ENCODE assay signal across 8 mouse cellular contexts in genomic region chr3:52105156-52105555, GRCm38 (mm10). TPM values are rescaled to one million over a fixed set of nuclear protein-coding genes. Genes with fewer than 3 reads are reported as not detected.
A peak's percentile ranks its signal among the peaks of the same experiment; 100 is the strongest.
DNase-seq lines count a peak whose midpoint lies in the region; ATAC-seq lines count a peak whose summit lies in the region.

No protein-coding gene starts in this region.

- peak; percentile 71 for DNase-seq in CD4-positive, CD25-positive, alpha-beta regulatory T cell, adult 2 months (ENCODE audit: low read depth, low spot score)
- no peak for DNase-seq in lung, postnatal 4 days
- no peak for DNase-seq in adrenal gland, postnatal 14 days

- H3K27me3 ChIP-seq in lung, embryonic 16.5 days (ENCODE audit: control insufficient read depth, insufficient read depth, low read depth, low read length) = no peaks in the 10 kb centered on the region
- no peaks in the 10 kb centered on the region for H3K27me3 ChIP-seq in forebrain, embryonic 15.5 days
- no peaks in the 10 kb centered on the region for H3K27me3 ChIP-seq in limb, embryonic 13.5 days
- H3K27me3 ChIP-seq in neural tube, embryonic 15.5 days (replicated peaks) = no peaks in the 10 kb centered on the region

- H3K27ac ChIP-seq in lung, embryonic 16.5 days (ENCODE audit: low read length) = peak overlapping the region; percentile 100
- H3K27ac ChIP-seq in forebrain, embryonic 15.5 days (replicated peaks) = peak overlapping the region; percentile 100
- H3K27ac ChIP-seq in limb, embryonic 13.5 days = peak overlapping the region; percentile 83; the same call in 1 of the 2 replicates
- peak overlapping the region; percentile 100 for H3K27ac ChIP-seq in neural tube, embryonic 15.5 days (replicated peaks)

- H3K36me3 ChIP-seq in lung, embryonic 16.5 days (ENCODE audit: control insufficient read depth, insufficient read depth, low read length) = no peaks in the 10 kb centered on the region
- no peaks in the 10 kb centered on the region for H3K36me3 ChIP-seq in forebrain, embryonic 15.5 days
- no peaks in the 10 kb centered on the region for H3K36me3 ChIP-seq in limb, embryonic 13.5 days
- H3K36me3 ChIP-seq in neural tube, embryonic 15.5 days = no peaks in the 10 kb centered on the region

- H3K4me1 ChIP-seq in lung, embryonic 16.5 days (replicated peaks; ENCODE audit: control insufficient read depth, insufficient read depth, low read length) = peaks cover 9% of the 10 kb centered on the region
- peaks cover 12% of the 10 kb centered on the region; the same call in 1 of the 2 replicates for H3K4me1 ChIP-seq in forebrain, embryonic 15.5 days
- H3K4me1 ChIP-seq in limb, embryonic 13.5 days = no peaks in the 10 kb centered on the region
- H3K4me1 ChIP-seq in neural tube, embryonic 15.5 days = peaks cover 13% of the 10 kb centered on the region

- peak overlapping the region; percentile 89 for H3K4me3 ChIP-seq in lung, embryonic 16.5 days (ENCODE audit: low read length)
- H3K4me3 ChIP-seq in forebrain, embryonic 15.5 days = peak overlapping the region; percentile 64
- peak overlapping the region; percentile 83 for H3K4me3 ChIP-seq in limb, embryonic 13.5 days
- peak overlapping the region; percentile 86 for H3K4me3 ChIP-seq in neural tube, embryonic 15.5 days (replicated peaks)

- peak overlapping the region; percentile 98 for H3K9ac ChIP-seq in lung, embryonic 16.5 days (ENCODE audit: low read length)
- H3K9ac ChIP-seq in forebrain, embryonic 15.5 days (replicated peaks) = peak overlapping the region; percentile 91
- peak overlapping the region; percentile 91; the same call in 1 of the 2 replicates for H3K9ac ChIP-seq in limb, embryonic 13.5 days
- H3K9ac ChIP-seq in neural tube, embryonic 15.5 days (replicated peaks) = peak overlapping the region; percentile 87

- ATAC-seq in CD4-positive, CD25-positive, alpha-beta regulatory T cell, adult 4 months = no peak
- ATAC-seq in lung, embryonic 16.5 days (ENCODE audit: low read depth) = no peak
- ATAC-seq in forebrain, embryonic 15.5 days (replicated peaks) = no peak
- no peak for ATAC-seq in limb, embryonic 13.5 days (ENCODE audit: low FRiP score, low read depth)
- no peak for ATAC-seq in neural tube, embryonic 15.5 days (ENCODE audit: low FRiP score)

- 0% methylated on average over 19 of the region's 20 CpGs for WGBS in lung, embryonic 16.5 days
- WGBS in forebrain, embryonic 15.5 days = under 1% methylated on average over 12 of the region's 20 CpGs
- under 1% methylated on average over 14 of the region's 20 CpGs for WGBS in limb, embryonic 13.5 days
- WGBS in neural tube, embryonic 15.5 days = 0% methylated on average over 13 of the region's 20 CpGs

- no peaks in the 10 kb centered on the region for H3K9me3 ChIP-seq in lung, embryonic 16.5 days (ENCODE audit: control insufficient read depth, low read length)
- no peaks in the 10 kb centered on the region for H3K9me3 ChIP-seq in forebrain, embryonic 15.5 days
- H3K9me3 ChIP-seq in limb, embryonic 13.5 days = no peaks in the 10 kb centered on the region
- H3K9me3 ChIP-seq in neural tube, embryonic 15.5 days (replicated peaks) = no peaks in the 10 kb centered on the region

- H3K4me2 ChIP-seq in lung, embryonic 16.5 days (ENCODE audit: low read depth, low read length) = peak overlapping the region; percentile 73
- H3K4me2 ChIP-seq in forebrain, embryonic 15.5 days (replicated peaks) = peak overlapping the region; percentile 87
- H3K4me2 ChIP-seq in limb, embryonic 13.5 days (replicated peaks) = peak overlapping the region; percentile 95
- H3K4me2 ChIP-seq in neural tube, embryonic 15.5 days = peak overlapping the region; percentile 88

RNA-seq across cellular contexts. Expression of gene Maml3, which starts 0.3 kb away (rescaled TPM):
- polyA plus RNA-seq in CD4-positive, CD25-positive, alpha-beta regulatory T cell, adult 4 months (2017; shearing (Covaris generic)) = under 1 TPM; 0.56 to 0.62 TPM
- polyA plus RNA-seq in lung, embryonic 16.5 days (2015; fragmentation: Nextera tagmentation; extraction: Ambion mirVana) = 8.5 and 9.6 TPM in 2 replicates
- polyA plus RNA-seq in forebrain, embryonic 15.5 days (2015; fragmentation: Nextera tagmentation; extraction: Ambion mirVana) = 4.9 and 5.3 TPM in 2 replicates
- polyA plus RNA-seq in limb, embryonic 13.5 days (2015; fragmentation: Nextera tagmentation; extraction: Ambion mirVana) = 5.1 and 5.3 TPM in 2 replicates
- 7.6 and 8.3 TPM in 2 replicates for polyA plus RNA-seq in neural tube, embryonic 15.5 days (2015; fragmentation: Nextera tagmentation; extraction: Ambion mirVana)
- 8.8 and 10.2 TPM in 2 replicates for total RNA-seq in adrenal gland, postnatal 14 days (2021)
